Mouse (Mus musculus) midbrain, embryonic 11.5 days (tissue): ENCODE measurements around the gene Chrm2. TPM values are rescaled to one million over a fixed set of nuclear protein-coding genes. Genes with fewer than 3 reads are reported as not detected.
A peak's percentile ranks its signal among the peaks of the same experiment; 100 is the strongest.

Experiments
- ATAC-seq: fragments of 200-750 bp; cut with Nextera tagmentation; 2 replicates; pipeline ENCODE4 v1.8.0; 2017; ENCODE audit warnings: moderate TSS enrichment, moderate library complexity; ENCODE audit not compliant: low FRiP score
- DNase-seq: peaks from one replicate; pipeline ENCODE4 v3.0.0; 2015; ENCODE audit warnings: low spot score; ENCODE audit errors: missing footprints
- H3K27ac ChIP-seq: fragments of 300-500 bp; sonication (generic); 2 replicates; pipeline ENCODE4 v1.5.1; 2014; ENCODE audit warnings: low read depth, low read length
- H3K27me3 ChIP-seq: fragments of 300-500 bp; sonication (generic); 2 replicates; pipeline ENCODE4 v1.6.1; 2014; ENCODE audit warnings: mild to moderate bottlenecking, low read length, moderate library complexity, mixed read lengths; ENCODE audit not compliant: control insufficient read depth, insufficient read depth
- H3K36me3 ChIP-seq: fragments of 300-500 bp; sonication (generic); 2 replicates; pipeline ENCODE4 v1.6.1; 2014; ENCODE audit warnings: mild to moderate bottlenecking, low read length, moderate library complexity, mixed read lengths; ENCODE audit not compliant: control insufficient read depth, insufficient read depth
- H3K4me1 ChIP-seq: fragments of 300-500 bp; sonication (generic); 2 replicates; pipeline ENCODE4 v1.6.1; 2014; ENCODE audit warnings: low read length; ENCODE audit not compliant: control insufficient read depth, insufficient read depth
- H3K4me2 ChIP-seq: fragments of 300-500 bp; sonication (generic); 2 replicates; pipeline ENCODE4 v1.6.1; 2014; ENCODE audit warnings: mild to moderate bottlenecking, moderate library complexity
- H3K4me3 ChIP-seq: fragments of 300-500 bp; sonication (generic); 2 replicates; pipeline ENCODE4 v1.5.1; 2014; ENCODE audit warnings: low read depth, low read length
- H3K9ac ChIP-seq: fragments of 300-500 bp; sonication (generic); 2 replicates; pipeline ENCODE4 v1.6.1; 2014; ENCODE audit warnings: low read length
- H3K9me3 ChIP-seq: fragments of 300-500 bp; sonication (generic); 2 replicates; pipeline ENCODE4 v1.6.1; 2016; ENCODE audit warnings: low read length; ENCODE audit not compliant: control insufficient read depth
- WGBS: fragments of 180-500 bp; shearing (Covaris S2); extraction: QIAGEN DNeasy Blood & Tissue Kit; methylation state at CpG from one replicate; pipeline ENCODE4 v1.1.7; 2014; 5-methylcytosine and 5-hydroxymethylcytosine counted together
- polyA plus RNA-seq: library from polyadenylated mRNA; unstranded; fragments of >200 nt; fragmentation: Nextera tagmentation; extraction: Ambion mirVana; gene quantifications from 2 replicates; pipeline ENCODE4 v1.2.1, GENCODE M21; 2014

The Chrm2 gene
- polyA plus RNA-seq, 1 experiment from 2014 or later = 0.20 TPM

DNA sequence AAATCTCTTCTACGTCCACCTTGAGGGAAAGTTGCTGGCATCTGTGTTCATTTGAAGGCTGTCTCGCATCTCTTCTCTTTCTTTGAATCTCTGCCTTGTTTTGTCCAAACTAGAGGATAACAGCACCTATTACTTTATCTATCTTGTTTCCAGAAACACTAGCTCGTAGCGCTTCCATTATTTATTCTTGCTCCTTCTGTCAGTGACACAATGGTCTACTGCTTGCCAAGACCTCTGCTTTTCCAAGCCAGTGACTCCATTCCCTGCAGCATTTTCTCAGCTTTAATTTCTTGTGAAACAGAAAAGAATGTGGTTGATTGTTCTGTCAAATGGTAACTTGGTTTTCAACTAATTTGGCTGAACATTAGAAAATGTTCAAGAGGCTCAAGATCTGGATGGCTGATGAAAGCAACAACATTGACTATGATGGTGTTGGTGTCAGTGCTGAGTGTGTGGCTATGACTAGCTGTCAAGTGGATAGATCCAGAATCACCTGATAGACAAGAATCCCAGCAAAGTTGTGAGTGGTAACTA is 96.3 kb downstream of the Chrm2 start:
- Histone ChIP-seq H3K36me3 (no peaks in the 10 kb centered on the region), H3K4me1 (no peaks in the 10 kb centered on the region), H3K9me3 (no peaks in the 10 kb centered on the region), H3K27me3 (no peaks in the 10 kb centered on the region), H3K9ac (no peak overlapping the region), H3K4me3 (no peak overlapping the region), H3K27ac (no peak overlapping the region), H3K4me2 (no peak overlapping the region)
- DNase-seq = peak; percentile 54
- 71% methylated on average over 4 of the region's 4 CpGs for WGBS
- no peak for ATAC-seq

GRCm38 (mm10) chr6:36507008-36507663 is 119.3 kb downstream of the Chrm2 start:
- H3K4me3 ChIP-seq = no peak overlapping the region
- DNase-seq (no peak), ATAC-seq (no peak)
- H3K4me2 ChIP-seq = no peak overlapping the region
- no peaks in the 10 kb centered on the region for H3K9me3 ChIP-seq
- H3K36me3 ChIP-seq = no peaks in the 10 kb centered on the region
- no peaks in the 10 kb centered on the region for H3K27me3 ChIP-seq
- H3K9ac ChIP-seq = no peak overlapping the region
- no peak overlapping the region for H3K27ac ChIP-seq
- 82% methylated on average over 7 of the region's 7 CpGs for WGBS
- no peaks in the 10 kb centered on the region for H3K4me1 ChIP-seq

DNA sequence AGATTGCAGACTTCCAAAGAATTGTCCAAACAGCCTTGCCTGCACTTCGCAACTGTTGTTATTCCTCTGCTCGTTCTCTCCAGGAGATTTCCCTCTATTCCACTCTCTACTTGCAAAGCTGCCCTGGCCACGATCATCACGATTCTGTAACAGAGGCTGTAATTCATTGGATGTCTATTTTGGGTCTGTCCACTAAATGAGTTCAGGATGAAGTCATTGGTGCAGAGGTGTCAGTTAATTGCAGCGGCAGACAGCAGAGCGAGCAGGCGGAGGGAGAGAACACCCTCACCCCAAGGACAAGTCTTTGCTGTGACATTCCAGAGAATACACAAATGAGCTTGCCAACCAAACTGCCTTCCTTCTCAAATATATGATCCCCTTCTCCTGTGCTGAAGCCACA is 120.1 kb downstream of the Chrm2 start:
- ATAC-seq = no peak
- Histone ChIP-seq H3K4me2 (no peak overlapping the region), H3K27ac (no peak overlapping the region), H3K27me3 (no peaks in the 10 kb centered on the region), H3K9ac (no peak overlapping the region), H3K9me3 (no peaks in the 10 kb centered on the region), H3K36me3 (no peaks in the 10 kb centered on the region), H3K4me1 (no peaks in the 10 kb centered on the region), H3K4me3 (no peak overlapping the region)
- WGBS = 66% methylated on average over 7 of the region's 7 CpGs
- DNase-seq = no peak

DNA sequence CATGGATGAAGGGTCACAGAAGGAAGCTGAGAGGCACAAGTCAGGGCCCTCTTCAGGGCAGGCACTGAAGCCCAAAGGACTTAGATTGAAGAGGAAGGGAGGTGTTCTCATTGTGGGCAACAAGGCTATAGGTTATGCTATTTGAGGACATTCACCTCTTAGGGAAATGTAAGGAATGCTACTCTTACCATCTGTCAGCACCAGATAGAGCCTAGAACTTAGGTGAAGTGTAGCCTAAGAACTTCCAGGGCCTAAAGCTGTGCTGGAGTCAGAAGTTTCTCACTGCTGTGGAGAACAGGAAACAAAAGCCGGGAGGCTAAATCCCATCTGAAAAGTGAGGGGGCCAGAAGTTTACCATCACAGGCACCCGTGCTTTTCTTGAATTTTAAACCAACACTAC is 120.6 kb downstream of the Chrm2 start:
- Histone ChIP-seq H3K9ac (no peak overlapping the region), H3K9me3 (no peaks in the 10 kb centered on the region), H3K36me3 (no peaks in the 10 kb centered on the region), H3K4me1 (no peaks in the 10 kb centered on the region), H3K4me2 (no peak overlapping the region), H3K27me3 (no peaks in the 10 kb centered on the region), H3K4me3 (no peak overlapping the region), H3K27ac (no peak overlapping the region)
- no peak for DNase-seq
- 49% methylated on average over 2 of the region's 2 CpGs for WGBS
- no peak for ATAC-seq

DNA sequence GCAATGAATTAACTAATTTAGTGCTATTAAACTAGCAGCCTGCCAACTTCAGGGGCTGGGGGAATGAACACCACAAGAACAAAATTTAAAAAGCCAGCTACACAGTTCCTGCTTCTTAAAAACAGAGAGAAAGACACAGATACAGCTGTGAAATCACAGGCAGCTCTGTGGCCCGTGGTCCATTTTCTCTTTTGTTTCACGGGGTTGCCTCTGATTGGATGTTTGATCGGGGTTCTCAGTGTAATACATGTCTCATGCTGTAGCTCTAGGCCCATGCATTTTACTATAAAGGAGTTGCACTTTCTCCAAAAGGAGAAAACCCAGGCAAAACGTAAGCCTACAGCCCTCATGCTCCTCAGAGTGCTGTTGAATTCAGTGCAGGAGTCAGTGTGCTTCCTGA is 128.6 kb downstream of the Chrm2 start:
- Histone ChIP-seq H3K4me2 (no peak overlapping the region), H3K27me3 (no peaks in the 10 kb centered on the region), H3K4me1 (no peaks in the 10 kb centered on the region), H3K36me3 (no peaks in the 10 kb centered on the region), H3K4me3 (no peak overlapping the region), H3K9ac (no peak overlapping the region), H3K9me3 (no peaks in the 10 kb centered on the region), H3K27ac (no peak overlapping the region)
- DNase-seq (no peak), ATAC-seq (no peak)
- 77% methylated on average over 4 of the region's 4 CpGs for WGBS

DNA sequence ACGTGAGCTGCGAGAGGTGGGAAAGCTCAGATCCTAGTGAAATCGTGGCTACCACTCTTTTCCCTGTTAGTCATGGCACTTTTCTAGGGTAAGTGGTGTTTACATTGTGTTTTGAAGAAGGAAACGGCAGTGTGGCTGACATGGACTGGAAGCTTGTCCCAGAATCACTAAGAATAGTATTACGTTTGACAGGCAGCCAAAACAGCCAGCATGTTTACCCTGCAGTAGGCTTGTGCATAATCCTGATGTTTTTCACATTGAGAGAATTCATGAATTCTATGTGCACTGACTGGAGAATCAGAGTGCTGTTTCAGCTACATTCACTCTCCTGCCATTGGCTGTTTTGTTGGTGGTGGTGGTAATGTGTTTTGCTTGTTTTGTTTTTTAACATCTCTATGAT is 129.4 kb downstream of the Chrm2 start:
- Histone ChIP-seq H3K9me3 (no peaks in the 10 kb centered on the region), H3K9ac (no peak overlapping the region), H3K27ac (no peak overlapping the region), H3K4me1 (no peaks in the 10 kb centered on the region), H3K27me3 (no peaks in the 10 kb centered on the region), H3K36me3 (no peaks in the 10 kb centered on the region), H3K4me2 (no peak overlapping the region), H3K4me3 (no peak overlapping the region)
- WGBS = 81% methylated on average over 5 of the region's 5 CpGs
- ATAC-seq = no peak
- DNase-seq = no peak

GRCm38 (mm10) chr6:36523599-36523998 is 135.7 kb downstream of the Chrm2 start:
- Histone ChIP-seq H3K9me3 (no peaks in the 10 kb centered on the region), H3K4me1 (no peaks in the 10 kb centered on the region), H3K9ac (no peak overlapping the region), H3K27me3 (no peaks in the 10 kb centered on the region), H3K4me2 (no peak overlapping the region), H3K4me3 (no peak overlapping the region), H3K36me3 (no peaks in the 10 kb centered on the region), H3K27ac (no peak overlapping the region)
- no peak for ATAC-seq
- no peak for DNase-seq
- WGBS = 94% methylated on average over 11 of the region's 11 CpGs

DNA sequence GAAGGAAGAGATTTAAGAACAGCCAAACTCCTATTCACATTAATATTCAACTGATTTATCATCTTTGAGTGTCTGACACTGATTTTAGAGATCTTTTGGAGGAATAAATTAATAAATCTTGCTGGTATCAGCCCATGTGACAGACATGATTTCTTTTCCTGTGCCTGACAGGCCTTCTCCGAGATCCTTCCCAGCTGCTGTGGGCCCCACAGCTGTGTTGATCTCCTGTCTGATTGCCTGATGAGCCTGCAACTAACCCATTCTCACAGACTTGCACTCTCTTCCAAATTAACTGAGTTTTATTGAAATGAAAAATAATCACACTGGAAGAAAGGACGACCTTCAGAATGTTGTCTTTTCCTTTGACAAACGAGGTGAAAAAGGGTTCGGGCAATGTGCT is 140.6 kb downstream of the Chrm2 start:
- H3K27me3 ChIP-seq = no peaks in the 10 kb centered on the region
- H3K27ac ChIP-seq = no peak overlapping the region
- ATAC-seq (no peak), DNase-seq (no peak)
- H3K4me1 ChIP-seq = no peaks in the 10 kb centered on the region
- no peaks in the 10 kb centered on the region for H3K36me3 ChIP-seq
- WGBS = 82% methylated on average over 4 of the region's 4 CpGs
- H3K4me2 ChIP-seq = no peak overlapping the region
- no peak overlapping the region for H3K9ac ChIP-seq
- H3K9me3 ChIP-seq = no peaks in the 10 kb centered on the region
- H3K4me3 ChIP-seq = no peak overlapping the region

- 80% methylated on average over 6 of the region's 6 CpGs for WGBS
- DNase-seq (no peak), ATAC-seq (no peak)
- H3K27me3 ChIP-seq = no peaks in the 10 kb centered on the region
- H3K4me1 ChIP-seq = no peaks in the 10 kb centered on the region
- H3K36me3 ChIP-seq = no peaks in the 10 kb centered on the region
- no peak overlapping the region for H3K9ac ChIP-seq
- no peak overlapping the region for H3K4me3 ChIP-seq
- no peak overlapping the region for H3K4me2 ChIP-seq
- no peak overlapping the region for H3K27ac ChIP-seq
- H3K9me3 ChIP-seq = no peaks in the 10 kb centered on the region
Observed at GRCm38 (mm10) chr6:36541247-36541646, 153.4 kb downstream of the Chrm2 start.
